Mouse (Mus musculus): ENCODE data around the gene Gzme. TPM values are rescaled to one million over a fixed set of nuclear protein-coding genes. Genes with fewer than 3 reads are reported as not detected.

The Gzme gene
- polyA plus RNA-seq (2012; rRNA removed): not detected in 2 replicates

GRCm38 (mm10) chr14:56120525-56120924 lies at the start of gene Gzme:
TSS of gene Gzme (minus strand) at chr14:56120625.

GRCm38 (mm10) chr14:56159479-56159878 lies 39.1 kb upstream of the Gzme start, which contains the start of gene Gzmg:
TSS of gene Gzmg (minus strand) at chr14:56159579.

GRCm38 (mm10) chr14:56132508-56132907 lies 12.1 kb upstream of the Gzme start, which contains the start of gene Gzmd:
TSS of gene Gzmd (minus strand) at chr14:56132608.

GRCm38 (mm10) chr14:56102386-56102785 lies 18.0 kb downstream of the Gzme start, which contains the start of gene Ctsg:
TSS of gene Ctsg (minus strand) at chr14:56102574.

GRCm38 (mm10) chr14:56085167-56085566 lies 35.3 kb downstream of the Gzme start, which contains the start of gene Mcpt8:
TSS of gene Mcpt8 (minus strand) at chr14:56085273.

Other genes starting within 250 kb of the Gzme start
- 2.8 TPM in 2 replicates for gene Cbln3, start 236.2 kb downstream of the Gzme start, polyA plus RNA-seq (2012; rRNA removed)
- gene Khnyn, start 235.7 kb downstream of the Gzme start, polyA plus RNA-seq (2012; rRNA removed): 44.3 and 49.9 TPM in 2 replicates
- 36.9 and 38.3 TPM in 2 replicates for gene Sdr39u1, start 220.3 kb downstream of the Gzme start, polyA plus RNA-seq (2012; rRNA removed)
- gene Cma1, start 175.9 kb downstream of the Gzme start, polyA plus RNA-seq (2012; rRNA removed): 0.52 and 0.98 TPM in 2 replicates
- not detected in 2 replicates for gene Cma2, start 169.6 kb downstream of the Gzme start, polyA plus RNA-seq (2012; rRNA removed)
- 0.27 and 1.2 TPM in 2 replicates for gene Mcpt1, start 102.7 kb downstream of the Gzme start, polyA plus RNA-seq (2012; rRNA removed)
- not detected in 2 replicates for gene Mcpt9, start 90.1 kb downstream of the Gzme start, polyA plus RNA-seq (2012; rRNA removed)
- gene Mcpt2, start 78.6 kb downstream of the Gzme start, polyA plus RNA-seq (2012; rRNA removed): 0.29 TPM in 1 of 2 replicates, not detected in the other
- gene Mcpt4, start 58.3 kb downstream of the Gzme start, polyA plus RNA-seq (2012; rRNA removed): 0.16 and 0.17 TPM in 2 replicates
- gene Mcpt8, start 35.4 kb downstream of the Gzme start, polyA plus RNA-seq (2012; rRNA removed): not detected in 2 replicates
- not detected in 2 replicates for gene Ctsg, start 18.1 kb downstream of the Gzme start, polyA plus RNA-seq (2012; rRNA removed)
- gene Gzmd, start 12.0 kb upstream of the Gzme start, polyA plus RNA-seq (2012; rRNA removed): not detected in 2 replicates
- gene Gzmg, start 39.0 kb upstream of the Gzme start, polyA plus RNA-seq (2012; rRNA removed): not detected in 2 replicates
- not detected in 2 replicates for gene Gzmn, start 54.0 kb upstream of the Gzme start, polyA plus RNA-seq (2012; rRNA removed)
- gene Gzmf, start 90.8 kb upstream of the Gzme start, polyA plus RNA-seq (2012; rRNA removed): not detected in 2 replicates
- gene Gzmc, start 114.0 kb upstream of the Gzme start, polyA plus RNA-seq (2012; rRNA removed): not detected in 2 replicates
- 0.47 and 1.1 TPM in 2 replicates for gene Gzmb, start 141.6 kb upstream of the Gzme start, polyA plus RNA-seq (2012; rRNA removed)
- gene Atp12a, start 244.4 kb upstream of the Gzme start, polyA plus RNA-seq (2012; rRNA removed): 52.1 and 62.0 TPM in 2 replicates